Mouse (Mus musculus): ENCODE data around the gene Tubg1. TPM values are rescaled to one million over a fixed set of nuclear protein-coding genes. Genes with fewer than 3 reads are reported as not detected.

The Tubg1 gene
- total RNA-seq, 1 experiment from 2014 or later, result 47.4 TPM

DNA sequence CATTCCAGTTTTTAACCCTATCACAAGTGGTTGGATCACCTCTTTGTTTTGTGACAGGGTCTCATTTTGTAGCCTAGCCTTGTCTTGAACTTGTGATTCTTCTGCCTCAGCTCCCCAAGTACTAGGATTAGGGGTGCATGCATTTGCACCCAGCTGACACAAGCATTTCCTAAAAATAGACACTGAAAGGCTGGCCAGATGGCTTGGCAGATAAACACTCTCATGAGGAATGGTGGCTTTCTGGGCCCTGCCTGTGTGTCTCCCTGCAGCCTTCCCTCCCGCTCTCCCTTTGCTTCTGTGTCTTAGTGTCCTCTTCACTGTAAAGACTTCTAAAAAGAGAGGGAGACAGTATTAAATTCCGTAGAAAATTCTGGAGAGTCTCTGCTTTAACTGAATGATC lies 11.4 kb downstream of the Tubg1 start:
- ATAC-seq (replicated peaks in 1 of 2; ENCODE audit: insufficient read depth in 1 of 2, low FRiP score in 2 of 2, low TSS enrichment in 1 of 2, low read depth in 1 of 2, poor library complexity in 2 of 2, severe bottlenecking in 2 of 2), result no peak

DNA sequence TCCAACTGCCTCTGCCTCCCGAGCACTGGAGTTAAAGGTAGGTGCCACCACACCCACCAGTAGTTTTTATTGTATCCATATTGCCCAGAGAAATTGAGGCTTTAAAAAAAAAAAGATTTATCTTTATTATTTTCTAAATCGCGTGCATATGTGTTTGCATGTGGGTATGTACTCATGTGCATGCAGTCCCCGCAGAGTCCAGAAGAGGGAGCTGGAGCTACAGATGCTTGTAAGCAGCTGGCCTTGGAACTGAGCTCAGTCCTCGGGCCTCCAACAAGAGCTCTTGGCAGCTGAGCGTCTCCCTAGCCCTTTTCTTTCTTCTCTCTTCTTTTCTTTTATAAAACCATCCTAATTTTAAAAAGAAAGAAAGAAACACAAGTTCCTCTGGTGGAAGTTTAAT lies 12.0 kb downstream of the Tubg1 start:
- no peak for ATAC-seq (replicated peaks in 1 of 2; ENCODE audit: insufficient read depth in 1 of 2, low FRiP score in 2 of 2, low TSS enrichment in 1 of 2, low read depth in 1 of 2, poor library complexity in 2 of 2, severe bottlenecking in 2 of 2)

DNA sequence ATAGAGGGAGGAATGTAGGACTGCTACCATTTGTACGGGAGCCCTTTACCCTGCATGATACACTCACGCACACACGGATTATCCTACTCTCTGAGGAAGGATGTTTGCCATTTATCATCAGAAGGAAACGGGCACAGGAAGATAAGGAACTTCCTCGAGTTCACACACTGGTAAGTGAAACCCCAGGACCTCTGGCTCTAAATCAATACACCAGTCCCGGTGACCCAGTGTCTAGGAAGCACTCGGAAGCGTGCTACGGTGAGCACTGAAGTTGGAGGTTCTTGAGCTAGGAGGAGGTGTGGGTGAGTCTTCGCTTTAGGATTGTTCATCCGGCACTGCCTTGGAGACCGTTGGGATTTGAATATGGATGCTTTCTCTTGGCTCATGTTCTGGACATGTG lies 13.3 kb downstream of the Tubg1 start:
- no peak for ATAC-seq (replicated peaks in 1 of 2; ENCODE audit: insufficient read depth in 1 of 2, low FRiP score in 2 of 2, low TSS enrichment in 1 of 2, low read depth in 1 of 2, poor library complexity in 2 of 2, severe bottlenecking in 2 of 2)

DNA sequence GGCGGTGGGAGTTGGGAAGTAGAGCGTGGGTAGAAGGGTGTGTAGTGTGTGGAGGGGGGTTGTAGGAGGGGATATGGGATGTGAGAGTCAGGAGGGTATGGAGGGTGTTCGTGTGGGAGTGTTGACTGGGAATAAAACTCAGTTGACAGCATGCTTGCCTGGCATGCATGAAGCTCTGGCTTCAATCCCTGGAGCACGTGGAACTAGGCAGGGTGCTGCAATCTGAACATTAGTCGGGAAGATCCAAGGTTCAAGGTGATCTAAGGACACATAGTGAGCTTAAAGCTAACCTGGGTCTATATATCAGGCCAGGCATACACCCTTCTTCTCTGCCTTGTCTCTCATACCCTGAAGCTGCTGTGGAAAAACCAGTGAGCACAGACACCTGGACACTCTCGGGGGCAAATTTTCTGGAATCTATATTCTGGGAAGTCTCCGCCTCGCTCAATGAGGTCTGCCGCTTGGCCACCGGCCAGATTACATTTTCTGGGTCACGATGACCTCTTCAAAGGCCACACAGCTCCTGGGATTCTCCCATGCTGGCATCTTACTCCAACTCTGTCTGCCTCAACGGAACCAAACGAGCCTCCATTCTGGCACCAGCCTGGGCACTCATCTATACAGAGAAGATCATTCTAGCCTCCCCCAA lies 14.6 kb downstream of the Tubg1 start:
- ATAC-seq (replicated peaks in 1 of 2; ENCODE audit: insufficient read depth in 1 of 2, low FRiP score in 2 of 2, low TSS enrichment in 1 of 2, low read depth in 1 of 2, poor library complexity in 2 of 2, severe bottlenecking in 2 of 2), result no peak

DNA sequence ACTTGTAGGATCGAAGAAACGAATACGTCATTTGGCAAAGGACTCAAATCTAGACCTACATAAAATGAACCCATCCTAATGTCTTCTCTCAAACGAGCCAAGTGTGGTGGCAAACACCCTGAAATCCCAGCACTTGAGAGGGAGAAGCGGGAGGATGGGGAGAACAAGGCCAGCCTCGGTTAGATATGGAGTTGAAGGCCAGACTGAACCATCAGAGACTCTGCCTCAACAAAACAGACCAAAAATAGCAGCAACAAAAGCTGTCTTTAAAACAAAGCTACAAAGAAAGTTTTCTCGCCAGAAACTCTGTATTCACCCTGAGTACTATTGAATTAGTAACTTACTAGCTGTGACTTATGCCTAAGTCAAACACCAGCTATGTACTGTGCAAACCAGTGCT lies 17.3 kb downstream of the Tubg1 start:
- ATAC-seq (replicated peaks in 1 of 2; ENCODE audit: insufficient read depth in 1 of 2, low FRiP score in 2 of 2, low TSS enrichment in 1 of 2, low read depth in 1 of 2, poor library complexity in 2 of 2, severe bottlenecking in 2 of 2), result no peak

DNA sequence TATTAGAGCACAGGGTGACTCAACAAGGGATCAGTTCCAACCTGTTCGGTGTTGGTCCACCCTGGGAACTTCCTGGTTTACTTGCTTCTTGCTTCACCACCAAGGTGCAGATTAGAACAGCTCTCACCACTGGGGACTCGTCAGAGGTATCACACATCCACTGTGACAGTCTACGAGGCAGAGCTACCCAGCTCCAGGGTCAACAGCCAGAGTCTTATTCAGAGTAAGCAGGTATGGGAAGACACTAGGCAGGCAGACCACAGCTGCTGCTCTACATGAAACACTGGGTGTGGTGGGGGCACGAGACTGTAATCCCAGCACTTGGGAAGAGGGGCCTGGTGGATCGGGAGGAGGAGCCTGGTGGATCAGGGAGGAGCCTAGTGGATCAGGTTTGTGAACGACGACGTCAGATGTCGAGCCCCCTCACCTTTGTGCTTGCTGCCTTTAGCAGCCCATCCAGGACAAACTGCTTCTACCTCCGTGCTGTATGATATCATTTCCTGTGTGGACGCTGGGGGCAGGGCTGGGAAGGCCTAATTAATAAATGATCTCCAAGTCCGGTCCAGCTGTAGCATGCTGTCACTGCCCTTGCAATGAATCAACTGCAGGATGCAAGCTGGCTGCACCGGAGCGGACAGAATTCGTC lies 18.9 kb downstream of the Tubg1 start:
- no peak for ATAC-seq (replicated peaks in 1 of 2; ENCODE audit: insufficient read depth in 1 of 2, low FRiP score in 2 of 2, low TSS enrichment in 1 of 2, low read depth in 1 of 2, poor library complexity in 2 of 2, severe bottlenecking in 2 of 2)

DNA sequence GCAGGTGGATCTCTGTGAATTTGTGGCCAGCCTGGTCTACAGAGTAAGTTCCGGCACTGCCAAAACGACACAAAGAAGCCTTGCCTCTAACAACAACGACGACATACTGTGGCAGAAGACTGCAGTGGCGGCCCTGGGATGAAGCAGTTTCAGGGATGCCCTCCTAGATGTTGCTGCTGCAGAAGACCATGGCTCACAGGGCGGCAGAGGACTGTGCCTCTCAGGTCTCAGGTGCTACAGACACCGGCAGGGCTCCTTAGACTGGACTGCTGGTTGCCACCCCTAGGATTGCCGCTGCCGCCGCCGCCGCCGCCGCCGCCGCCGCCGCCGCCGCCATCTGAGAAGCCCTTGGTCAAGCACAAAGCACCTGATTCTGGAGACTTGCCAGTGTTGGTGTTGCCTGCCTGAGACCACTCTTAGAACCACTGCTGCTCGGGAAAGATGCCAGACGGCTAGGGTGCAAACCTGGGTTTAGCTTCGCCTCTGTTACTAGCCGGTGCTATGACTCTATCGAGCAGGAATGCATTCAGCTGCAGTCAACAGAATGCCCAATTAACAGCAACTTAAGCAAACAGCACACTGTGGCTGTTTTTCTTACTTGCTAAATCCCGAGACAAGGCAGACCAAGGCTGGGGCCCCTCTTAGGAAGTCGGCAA lies 20.6 kb downstream of the Tubg1 start:
- ATAC-seq (replicated peaks in 1 of 2; ENCODE audit: insufficient read depth in 1 of 2, low FRiP score in 2 of 2, low TSS enrichment in 1 of 2, low read depth in 1 of 2, poor library complexity in 2 of 2, severe bottlenecking in 2 of 2), result no peak

DNA sequence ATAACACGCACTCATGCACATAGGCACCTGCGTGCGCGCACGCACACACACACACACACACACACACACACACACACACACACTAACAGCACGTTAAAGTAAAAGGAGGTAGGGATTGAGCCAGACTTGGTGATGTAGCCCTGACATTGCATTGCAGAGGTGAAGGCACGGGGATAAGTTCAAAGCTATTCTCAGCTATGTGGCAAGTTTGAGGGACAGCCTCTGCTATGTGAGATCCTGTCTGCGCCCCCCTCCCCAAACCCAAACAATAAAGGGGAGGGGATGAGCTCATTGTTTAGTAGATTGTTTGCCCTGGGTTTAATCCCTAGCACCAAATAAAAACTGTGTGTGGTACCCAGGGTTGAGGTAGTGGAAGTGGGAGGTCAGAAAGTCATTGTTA lies 21.4 kb downstream of the Tubg1 start:
- no peak for ATAC-seq (replicated peaks in 1 of 2; ENCODE audit: insufficient read depth in 1 of 2, low FRiP score in 2 of 2, low TSS enrichment in 1 of 2, low read depth in 1 of 2, poor library complexity in 2 of 2, severe bottlenecking in 2 of 2)

DNA sequence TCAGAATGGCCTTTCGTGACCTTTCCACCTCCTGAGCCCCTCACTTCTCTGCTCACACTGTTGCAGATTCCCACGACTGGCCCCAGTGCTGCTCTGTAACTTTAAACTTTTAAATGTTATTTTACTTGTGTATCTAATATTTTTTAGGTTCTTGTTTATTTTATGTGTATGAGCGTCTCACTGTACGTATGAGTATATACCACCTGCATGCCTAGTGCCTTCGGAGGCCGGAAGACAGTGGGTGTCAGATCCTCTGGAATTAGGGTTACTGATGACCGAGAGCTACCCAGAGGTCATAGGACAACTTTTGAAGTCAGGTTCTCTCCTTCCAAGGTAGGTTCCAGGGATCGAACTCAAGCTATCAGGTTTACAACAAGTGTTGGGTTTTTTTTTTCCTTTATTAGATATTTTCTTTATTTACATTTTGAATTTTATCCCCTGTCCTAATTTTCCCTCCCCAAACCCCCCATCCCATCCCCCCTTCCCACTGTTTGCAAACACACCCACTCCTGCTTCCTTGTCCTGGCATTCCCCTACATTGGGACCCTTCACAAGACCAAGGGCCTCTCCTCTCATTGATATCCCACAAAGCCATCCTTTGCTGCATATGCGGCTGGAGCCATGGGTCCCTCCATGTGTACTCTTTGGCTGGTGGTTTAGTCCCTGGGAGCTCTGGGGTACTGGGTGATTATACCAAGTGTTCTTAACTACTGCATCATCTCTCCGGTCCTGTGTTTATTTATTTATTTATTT lies 22.7 kb downstream of the Tubg1 start:
- no peak for ATAC-seq (replicated peaks in 1 of 2; ENCODE audit: insufficient read depth in 1 of 2, low FRiP score in 2 of 2, low TSS enrichment in 1 of 2, low read depth in 1 of 2, poor library complexity in 2 of 2, severe bottlenecking in 2 of 2)

DNA sequence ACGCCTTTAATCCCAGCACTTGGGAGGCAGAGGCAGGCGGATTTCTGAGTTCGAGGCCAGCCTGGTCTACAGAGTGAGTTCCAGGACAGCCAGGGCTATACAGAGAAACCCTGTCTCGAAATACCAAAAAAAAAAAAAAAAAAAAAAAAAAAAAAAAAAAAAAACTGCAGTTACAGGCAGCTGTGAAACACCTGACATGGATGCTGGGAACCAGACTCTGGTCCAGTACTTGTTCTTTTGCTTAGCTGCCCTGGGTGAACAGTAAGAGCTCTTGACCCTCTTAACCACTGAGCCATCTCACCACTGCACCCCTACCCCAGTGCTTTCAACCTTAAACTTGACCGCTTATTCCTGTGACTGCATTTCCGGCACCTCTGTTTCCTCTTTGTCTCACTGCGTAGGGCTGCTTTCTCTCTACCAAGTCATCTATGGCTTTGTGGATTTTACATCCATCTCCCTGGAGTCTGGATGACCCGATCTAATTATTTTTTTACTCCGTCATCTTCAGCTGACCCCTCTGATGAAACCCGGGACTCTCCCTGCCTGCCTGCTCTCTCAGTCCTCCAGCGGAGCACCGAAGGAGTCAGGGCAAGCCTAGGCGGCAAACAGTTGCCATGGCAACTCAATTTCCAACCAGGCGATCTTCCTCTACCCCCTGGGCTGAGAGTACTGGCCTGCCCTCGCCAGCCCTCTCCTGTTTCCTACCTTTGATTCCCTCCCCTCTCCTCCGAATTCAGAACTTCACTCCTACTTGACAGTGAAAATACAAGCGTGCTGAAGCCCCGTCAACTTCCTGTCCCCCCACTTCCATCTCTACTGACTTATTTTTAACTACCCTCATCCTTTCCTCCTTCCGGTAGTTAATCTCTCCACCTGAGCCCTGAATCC lies 23.8 kb downstream of the Tubg1 start:
- peak; percentile 77 to 80 for ATAC-seq (replicated peaks in 1 of 2; ENCODE audit: insufficient read depth in 1 of 2, low FRiP score in 2 of 2, low TSS enrichment in 1 of 2, low read depth in 1 of 2, poor library complexity in 2 of 2, severe bottlenecking in 2 of 2)

DNA sequence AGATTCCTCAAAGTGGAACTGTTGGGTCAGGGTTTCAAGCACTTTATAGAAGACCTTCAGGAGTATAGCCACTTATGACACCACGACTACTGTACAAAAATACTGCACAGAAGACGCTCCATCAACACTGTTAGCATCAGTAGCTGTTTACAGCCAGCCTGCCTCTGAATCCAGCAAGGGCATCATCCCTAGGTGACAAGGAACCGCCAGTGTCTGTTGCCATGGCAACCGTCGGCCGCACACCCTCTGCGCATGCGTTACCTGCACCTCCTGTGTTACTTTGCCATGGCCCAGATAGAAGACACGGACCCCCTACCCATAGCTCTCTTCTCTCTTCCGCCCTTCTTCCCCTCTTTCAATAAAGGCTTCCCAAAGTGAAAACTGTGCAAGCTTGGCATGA lies 26.6 kb downstream of the Tubg1 start:
- no peak for ATAC-seq (replicated peaks in 1 of 2; ENCODE audit: insufficient read depth in 1 of 2, low FRiP score in 2 of 2, low TSS enrichment in 1 of 2, low read depth in 1 of 2, poor library complexity in 2 of 2, severe bottlenecking in 2 of 2)

DNA sequence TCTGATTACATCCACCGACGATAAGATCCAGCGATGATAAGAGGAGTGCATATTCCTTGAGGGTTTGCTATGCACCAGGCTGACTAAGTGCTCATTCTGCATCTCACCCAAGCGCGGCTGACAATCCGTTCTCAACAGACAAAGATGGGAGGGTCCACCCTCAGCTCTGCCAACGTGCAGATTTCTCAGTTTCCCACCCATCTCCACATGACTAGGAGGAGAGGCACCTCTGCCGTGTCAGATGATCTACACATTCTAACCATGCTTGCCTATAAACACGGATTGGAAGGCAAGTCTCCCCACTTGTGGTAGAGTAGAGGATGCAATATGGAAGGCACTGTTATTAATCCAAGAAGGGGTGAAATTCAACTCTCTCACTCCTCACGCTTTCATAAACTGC lies 29.0 kb downstream of the Tubg1 start:
- no peak for ATAC-seq (replicated peaks in 1 of 2; ENCODE audit: insufficient read depth in 1 of 2, low FRiP score in 2 of 2, low TSS enrichment in 1 of 2, low read depth in 1 of 2, poor library complexity in 2 of 2, severe bottlenecking in 2 of 2)

DNA sequence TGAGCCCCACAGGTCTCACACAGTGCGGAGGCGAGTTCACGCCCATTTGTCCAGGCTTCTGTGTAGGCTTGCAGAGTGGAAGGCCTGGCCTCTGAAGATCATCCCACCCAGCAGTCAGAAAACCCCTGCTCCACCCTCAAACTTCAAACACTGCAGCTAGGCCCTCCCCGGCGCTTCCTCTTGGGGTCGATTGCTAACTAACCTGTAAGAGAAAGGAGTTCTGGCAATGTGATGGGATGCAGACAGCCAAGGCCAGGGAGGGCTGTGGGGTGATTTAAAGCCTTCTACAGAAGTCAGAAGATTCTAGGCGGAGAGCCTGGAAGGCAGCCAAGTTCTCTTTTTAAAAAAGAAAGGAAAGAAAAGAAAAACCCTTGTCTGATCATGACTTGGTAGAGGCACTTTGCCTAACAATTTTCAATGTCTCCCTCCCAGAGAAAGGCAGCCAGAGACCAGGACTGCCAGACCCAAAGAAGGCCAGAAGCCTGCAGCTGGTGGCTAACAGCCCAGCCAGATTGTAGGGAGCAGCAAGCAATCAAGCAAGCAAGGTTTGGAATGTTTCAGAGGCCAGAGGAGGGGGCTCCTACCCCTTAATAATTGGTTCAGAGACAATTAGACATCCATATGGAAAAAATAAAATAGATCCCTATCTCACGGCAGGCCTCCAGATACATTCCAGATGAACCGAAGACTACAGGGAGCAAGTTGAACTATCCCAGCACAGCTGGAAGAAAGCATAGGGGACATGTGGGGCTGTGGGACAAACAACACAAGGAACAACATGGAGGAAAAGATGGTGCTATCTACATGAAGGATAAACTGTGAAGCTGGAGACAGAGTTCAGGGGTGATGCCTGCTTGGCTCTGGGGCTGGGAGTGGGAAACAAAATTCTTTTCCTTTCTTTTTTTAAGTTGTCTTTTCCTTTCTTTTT lies 29.7 kb downstream of the Tubg1 start:
- ATAC-seq (replicated peaks in 1 of 2; ENCODE audit: insufficient read depth in 1 of 2, low FRiP score in 2 of 2, low TSS enrichment in 1 of 2, low read depth in 1 of 2, poor library complexity in 2 of 2, severe bottlenecking in 2 of 2), result peak; percentile 27 to 36; a peak in 1 of 4 replicates

DNA sequence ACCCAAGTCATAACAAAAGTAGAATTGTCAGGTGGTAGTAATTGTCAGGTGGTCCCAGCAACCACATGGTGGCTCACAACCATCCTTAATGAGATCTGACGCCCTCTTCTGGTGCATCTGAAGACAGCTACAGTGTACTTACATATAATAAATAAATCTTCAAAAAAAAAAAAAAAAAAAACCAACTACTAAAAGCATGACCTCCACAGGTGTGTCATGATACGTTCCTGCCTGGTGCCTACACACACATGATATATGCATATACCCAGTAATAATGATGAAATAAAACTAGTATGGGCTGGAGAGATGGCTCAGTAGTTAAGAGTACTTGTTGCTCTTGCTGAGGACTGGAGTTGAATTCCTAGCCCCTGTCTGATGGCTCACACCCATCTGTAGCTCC lies 31.3 kb downstream of the Tubg1 start:
- ATAC-seq (replicated peaks in 1 of 2; ENCODE audit: insufficient read depth in 1 of 2, low FRiP score in 2 of 2, low TSS enrichment in 1 of 2, low read depth in 1 of 2, poor library complexity in 2 of 2, severe bottlenecking in 2 of 2), result no peak

DNA sequence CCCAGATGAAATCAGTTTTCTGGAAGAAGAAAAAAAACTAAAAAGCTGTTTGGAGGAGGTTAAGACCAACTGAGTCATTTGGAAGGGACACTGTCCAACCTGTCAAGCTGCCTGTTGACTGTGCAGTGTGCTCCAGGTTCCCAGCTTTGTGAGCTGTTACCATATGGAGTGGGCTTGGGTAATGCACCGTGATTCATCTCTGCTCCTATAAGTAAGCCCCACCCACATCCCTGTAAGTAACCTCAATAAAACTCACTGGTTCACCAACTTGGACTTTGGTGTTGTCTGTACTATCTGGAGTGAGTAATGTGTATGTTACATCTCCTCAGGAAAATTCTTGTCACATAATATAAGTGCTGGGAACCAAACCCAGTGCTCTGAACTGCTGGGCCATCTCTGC lies 33.1 kb downstream of the Tubg1 start:
- no peak for ATAC-seq (replicated peaks in 1 of 2; ENCODE audit: insufficient read depth in 1 of 2, low FRiP score in 2 of 2, low TSS enrichment in 1 of 2, low read depth in 1 of 2, poor library complexity in 2 of 2, severe bottlenecking in 2 of 2)

DNA sequence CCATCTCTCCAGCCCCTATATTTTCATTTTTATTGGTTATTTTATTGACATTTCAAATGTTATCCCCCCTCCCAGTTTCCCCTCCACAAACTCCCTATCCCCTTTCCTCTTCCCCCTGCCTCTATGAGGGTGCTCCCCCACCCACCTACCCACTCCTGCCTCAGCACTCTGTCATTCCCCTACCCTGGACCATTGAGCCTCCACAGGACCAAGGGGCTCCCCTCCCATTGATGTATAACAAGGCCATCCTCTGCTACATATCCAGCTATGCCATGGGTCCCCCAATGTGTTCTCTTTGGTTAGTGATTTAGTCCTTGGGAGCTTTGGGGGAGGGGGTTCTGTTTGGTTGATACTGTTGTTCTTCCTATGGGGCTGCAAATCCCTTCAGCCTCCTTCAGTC lies 34.9 kb downstream of the Tubg1 start:
- ATAC-seq (replicated peaks in 1 of 2; ENCODE audit: insufficient read depth in 1 of 2, low FRiP score in 2 of 2, low TSS enrichment in 1 of 2, low read depth in 1 of 2, poor library complexity in 2 of 2, severe bottlenecking in 2 of 2), result no peak

All from hematopoietic stem cell, adult 5-6 weeks (primary cell).